Mouse (Mus musculus) hindbrain, embryonic 14.5 days (tissue): ENCODE data around the gene Etv6. TPM values are rescaled to one million over a fixed set of nuclear protein-coding genes. Genes with fewer than 3 reads are reported as not detected.

Experiments
- ATAC-seq: fragments of 200-750 bp; cut with Nextera tagmentation; 2 replicates; pipeline ENCODE4 v1.8.0; 2017; ENCODE audit warnings: moderate number of reproducible peaks, mild to moderate bottlenecking, moderate TSS enrichment, moderate library complexity; ENCODE audit not compliant: low FRiP score
- DNase-seq: peaks from one replicate; pipeline ENCODE4 v3.0.0-alpha.2; 2015; ENCODE audit warnings: low spot score
- H3K27ac ChIP-seq: fragments of 300-500 bp; sonication (generic); 2 replicates; pipeline ENCODE4 v1.5.1; 2014; ENCODE audit warnings: mild to moderate bottlenecking, moderate library complexity
- H3K27me3 ChIP-seq: fragments of 300-500 bp; sonication (generic); 2 replicates; pipeline ENCODE4 v1.6.1; 2014; ENCODE audit warnings: mild to moderate bottlenecking, low read length, mixed read lengths; ENCODE audit not compliant: control insufficient read depth, insufficient read depth
- H3K36me3 ChIP-seq: fragments of 300-500 bp; sonication (generic); replicated peaks from 2 replicates; pipeline ENCODE4 v1.6.1; 2014; ENCODE audit not compliant: control insufficient read depth, insufficient read depth
- H3K4me1 ChIP-seq: fragments of 300-500 bp; sonication (generic); replicated peaks from 2 replicates; pipeline ENCODE4 v1.6.1; 2014; ENCODE audit warnings: antibody characterized with exemption, low read length, mixed read lengths; ENCODE audit not compliant: control insufficient read depth, insufficient read depth
- H3K4me2 ChIP-seq: fragments of 300-500 bp; sonication (generic); replicated peaks from 2 replicates; pipeline ENCODE4 v1.6.1; 2014; ENCODE audit warnings: mild to moderate bottlenecking, moderate library complexity
- H3K4me3 ChIP-seq: fragments of 300-500 bp; sonication (generic); replicated peaks from 2 replicates; pipeline ENCODE4 v1.5.1; 2014; ENCODE audit warnings: mild to moderate bottlenecking, low read length
- H3K9ac ChIP-seq: fragments of 300-500 bp; sonication (generic); 2 replicates; pipeline ENCODE4 v1.6.1; 2014
- H3K9me3 ChIP-seq: fragments of 300-500 bp; sonication (generic); 2 replicates; pipeline ENCODE4 v1.6.1; 2016; ENCODE audit warnings: low read length; ENCODE audit not compliant: control insufficient read depth
- WGBS: fragments of 180-500 bp; shearing (Covaris S2); extraction: QIAGEN DNeasy Blood & Tissue Kit; methylation state at CpG from one replicate; pipeline ENCODE4 v1.1.7; 2014; 5-methylcytosine and 5-hydroxymethylcytosine counted together
- polyA plus RNA-seq: library from polyadenylated mRNA; unstranded; fragments of >200 nt; fragmentation: Nextera tagmentation; extraction: Ambion mirVana; gene quantifications from 2 replicates; pipeline ENCODE4 v1.2.1, GENCODE M21; 2014

Etv6 gene
- polyA plus RNA-seq, 1 experiment from 2014 or later: 6.8 TPM

GRCm38 (mm10) chr6:134202176-134202575 is 166.7 kb downstream of the Etv6 start:
- 90% methylated on average over 5 of the region's 5 CpGs for whole genome bisulfite sequencing

GRCm38 (mm10) chr6:134205163-134205562 is 169.7 kb downstream of the Etv6 start:
- no peaks in the 10 kb centered on the region for H3K27me3 ChIP-seq
- H3K4me3 ChIP-seq: no peak overlapping the region
- no peak overlapping the region for H3K4me2 ChIP-seq
- H3K36me3 ChIP-seq: no peaks in the 10 kb centered on the region
- DNase-seq: no peak
- no peak overlapping the region for H3K27ac ChIP-seq
- no peak overlapping the region for H3K9ac ChIP-seq
- H3K9me3 ChIP-seq: no peaks in the 10 kb centered on the region
- no peak for ATAC-seq
- WGBS: 97% methylated on average over 10 of the region's 11 CpGs
- peaks cover 27% of the 10 kb centered on the region for H3K4me1 ChIP-seq

More at GRCm38 (mm10) chr6:134202176-134202575, 166.7 kb downstream of the Etv6 start:
- peaks cover 8% of the 10 kb centered on the region for H3K4me1 ChIP-seq
- no peak for ATAC-seq
- DNase-seq: no peak
- no peak overlapping the region for H3K4me3 ChIP-seq
- no peak overlapping the region for H3K27ac ChIP-seq
- H3K9ac ChIP-seq: no peak overlapping the region
- H3K27me3 ChIP-seq: no peaks in the 10 kb centered on the region
- H3K36me3 ChIP-seq: no peaks in the 10 kb centered on the region
- no peak overlapping the region for H3K4me2 ChIP-seq
- no peaks in the 10 kb centered on the region for H3K9me3 ChIP-seq

GRCm38 (mm10) chr6:134205726-134206125 is 170.2 kb downstream of the Etv6 start:
- Histone ChIP-seq H3K27ac (no peak overlapping the region), H3K4me1 (peaks cover 27% of the 10 kb centered on the region), H3K9me3 (no peaks in the 10 kb centered on the region), H3K27me3 (no peaks in the 10 kb centered on the region), H3K4me2 (no peak overlapping the region), H3K9ac (no peak overlapping the region), H3K4me3 (no peak overlapping the region), H3K36me3 (no peaks in the 10 kb centered on the region)
- DNase-seq (no peak), ATAC-seq (no peak)
- 87% methylated on average over 5 of the region's 5 CpGs for WGBS

GRCm38 (mm10) chr6:134206251-134206650 is 170.8 kb downstream of the Etv6 start:
- H3K9me3 ChIP-seq: no peaks in the 10 kb centered on the region
- H3K4me3 ChIP-seq: no peak overlapping the region
- no peak for DNase-seq
- no peak for ATAC-seq
- no peaks in the 10 kb centered on the region for H3K36me3 ChIP-seq
- WGBS: 91% methylated on average over 5 of the region's 5 CpGs
- H3K27me3 ChIP-seq: no peaks in the 10 kb centered on the region
- H3K4me1 ChIP-seq: peaks cover 31% of the 10 kb centered on the region
- no peak overlapping the region for H3K9ac ChIP-seq
- no peak overlapping the region for H3K4me2 ChIP-seq
- no peak overlapping the region for H3K27ac ChIP-seq

- Histone ChIP-seq H3K27me3 (no peaks in the 10 kb centered on the region), H3K9ac (no peak overlapping the region), H3K27ac (peak overlapping the region; percentile 73), H3K4me2 (peak overlapping the region; percentile 29; the same call in 1 of the 2 replicates), H3K4me3 (no peak overlapping the region), H3K9me3 (no peaks in the 10 kb centered on the region), H3K4me1 (peaks cover 33% of the 10 kb centered on the region), H3K36me3 (no peaks in the 10 kb centered on the region)
- DNase-seq (peak; percentile 77), ATAC-seq (peak; percentile 89)
- 50% methylated on average over 19 of the region's 19 CpGs for WGBS
Measured at GRCm38 (mm10) chr6:134207391-134208179, 172.1 kb downstream of the Etv6 start.

GRCm38 (mm10) chr6:134208180-134208952 is 172.9 kb downstream of the Etv6 start:
- H3K4me2 ChIP-seq: peak overlapping the region; percentile 29; the same call in 1 of the 2 replicates
- H3K9me3 ChIP-seq: no peaks in the 10 kb centered on the region
- peaks cover 33% of the 10 kb centered on the region for H3K4me1 ChIP-seq
- peak overlapping the region; percentile 16; the same call in 1 of the 2 replicates for H3K9ac ChIP-seq
- no peak overlapping the region for H3K4me3 ChIP-seq
- no peaks in the 10 kb centered on the region for H3K27me3 ChIP-seq
- 48% methylated on average over 14 of the region's 14 CpGs for WGBS
- peak; percentile 52 for ATAC-seq
- H3K36me3 ChIP-seq: no peaks in the 10 kb centered on the region
- peak; percentile 55 for DNase-seq
- peak overlapping the region; percentile 73 for H3K27ac ChIP-seq

- 81% methylated on average over 13 of the region's 13 CpGs for WGBS
- ATAC-seq: no peak
Measured at GRCm38 (mm10) chr6:134210675-134211457, 175.4 kb downstream of the Etv6 start.

GRCm38 (mm10) chr6:134211458-134211776 is 175.9 kb downstream of the Etv6 start:
- Histone ChIP-seq H3K4me1 (peaks cover 33% of the 10 kb centered on the region), H3K4me2 (no peak overlapping the region), H3K9me3 (no peaks in the 10 kb centered on the region), H3K9ac (no peak overlapping the region), H3K4me3 (no peak overlapping the region), H3K27ac (no peak overlapping the region), H3K36me3 (no peaks in the 10 kb centered on the region), H3K27me3 (no peaks in the 10 kb centered on the region)
- WGBS: 81% methylated on average over 9 of the region's 9 CpGs
- ATAC-seq: no peak
- no peak for DNase-seq

More at GRCm38 (mm10) chr6:134210675-134211457, 175.4 kb downstream of the Etv6 start:
- Histone ChIP-seq H3K9me3 (no peaks in the 10 kb centered on the region), H3K4me3 (no peak overlapping the region), H3K4me1 (peaks cover 33% of the 10 kb centered on the region), H3K36me3 (no peaks in the 10 kb centered on the region), H3K27me3 (no peaks in the 10 kb centered on the region), H3K27ac (no peak overlapping the region), H3K4me2 (no peak overlapping the region), H3K9ac (no peak overlapping the region)
- DNase-seq: no peak

- H3K9ac ChIP-seq: no peak overlapping the region
- ATAC-seq: no peak
- no peak overlapping the region for H3K4me3 ChIP-seq
- H3K4me1 ChIP-seq: no peaks in the 10 kb centered on the region
- DNase-seq: no peak
- H3K36me3 ChIP-seq: no peaks in the 10 kb centered on the region
- no peak overlapping the region for H3K27ac ChIP-seq
- no peaks in the 10 kb centered on the region for H3K9me3 ChIP-seq
- no peaks in the 10 kb centered on the region for H3K27me3 ChIP-seq
- WGBS: 96% methylated on average over 6 of the region's 6 CpGs
- no peak overlapping the region for H3K4me2 ChIP-seq
Measured at GRCm38 (mm10) chr6:134217747-134218146, 182.2 kb downstream of the Etv6 start.
